Mouse (Mus musculus) forebrain, embryonic 16.5 days (tissue): ENCODE data around the gene 1700014D04Rik. TPM values are rescaled to one million over a fixed set of nuclear protein-coding genes. Genes with fewer than 3 reads are reported as not detected.
A peak's percentile ranks its signal among the peaks of the same experiment; 100 is the strongest.
"Not testable (repeated sequence)": the region's sequence is repeated elsewhere in the genome, so short reads cannot be mapped to it uniquely, and the experiment has no call there.

Experiments used
- ATAC-seq: fragments of 200-750 bp; cut with Nextera tagmentation; 2 replicates; pipeline ENCODE4 v1.8.0; 2017; ENCODE audit warnings: mild to moderate bottlenecking, moderate library complexity
- H3K27ac ChIP-seq: fragments of 300-500 bp; sonication (generic); 2 replicates; pipeline ENCODE4 v1.5.1; 2014; ENCODE audit warnings: low read length, control low read depth
- H3K27me3 ChIP-seq: fragments of 300-500 bp; sonication (generic); replicated peaks from 2 replicates; pipeline ENCODE4 v1.6.1; 2014; ENCODE audit warnings: low read length; ENCODE audit not compliant: control insufficient read depth, insufficient read depth
- H3K36me3 ChIP-seq: fragments of 300-500 bp; sonication (generic); 2 replicates; pipeline ENCODE4 v1.6.1; 2014; ENCODE audit not compliant: control insufficient read depth, insufficient read depth
- H3K4me1 ChIP-seq: fragments of 300-500 bp; sonication (generic); replicated peaks from 2 replicates; pipeline ENCODE4 v1.6.1; 2014; ENCODE audit warnings: low read length; ENCODE audit not compliant: control insufficient read depth, insufficient read depth
- H3K4me2 ChIP-seq: fragments of 300-500 bp; sonication (generic); 2 replicates; pipeline ENCODE4 v1.6.1; 2014; ENCODE audit warnings: mild to moderate bottlenecking, low read length, control low read depth
- H3K4me3 ChIP-seq: fragments of 300-500 bp; sonication (generic); replicated peaks from 2 replicates; pipeline ENCODE4 v1.5.1; 2014; ENCODE audit warnings: mild to moderate bottlenecking, low read length, control low read depth
- H3K9ac ChIP-seq: fragments of 300-500 bp; sonication (generic); replicated peaks from 2 replicates; pipeline ENCODE4 v1.6.1; 2014; ENCODE audit warnings: low read depth, low read length, control low read depth
- H3K9me3 ChIP-seq: fragments of 300-500 bp; sonication (generic); 2 replicates; pipeline ENCODE4 v1.6.1; 2016; ENCODE audit warnings: low read length; ENCODE audit not compliant: control insufficient read depth
- WGBS: fragments of 180-500 bp; shearing (Covaris S2); extraction: QIAGEN DNeasy Blood & Tissue Kit; methylation state at CpG from one replicate; pipeline ENCODE4 v1.1.7; 2014; 5-methylcytosine and 5-hydroxymethylcytosine counted together
- polyA plus RNA-seq: library from polyadenylated mRNA; unstranded; fragments of >200 nt; fragmentation: Nextera tagmentation; extraction: Ambion mirVana; gene quantifications from 2 replicates; pipeline ENCODE4 v1.2.1, GENCODE M21; 2015

1700014D04Rik gene
- polyA plus RNA-seq, 1 experiment from 2014 or later = 0.54 TPM

- no peak overlapping the region for H3K4me2 ChIP-seq
- no peaks in the 10 kb centered on the region for H3K27me3 ChIP-seq
- H3K4me1 ChIP-seq = no peaks in the 10 kb centered on the region
- no peak overlapping the region for H3K4me3 ChIP-seq
- no peak for ATAC-seq
- H3K36me3 ChIP-seq = no peaks in the 10 kb centered on the region
- H3K27ac ChIP-seq = no peak overlapping the region
- no peak overlapping the region for H3K9ac ChIP-seq
- 80% methylated on average over 10 of the region's 10 CpGs for WGBS
- H3K9me3 ChIP-seq = no peaks in the 10 kb centered on the region
Measured at GRCm38 (mm10) chr13:59741697-59742096, 4.9 kb downstream of the 1700014D04Rik start.

- Histone ChIP-seq H3K9ac (no peak overlapping the region), H3K4me3 (no peak overlapping the region), H3K4me1 (no peaks in the 10 kb centered on the region), H3K36me3 (no peaks in the 10 kb centered on the region), H3K27ac (no peak overlapping the region), H3K27me3 (no peaks in the 10 kb centered on the region), H3K4me2 (no peak overlapping the region), H3K9me3 (no peaks in the 10 kb centered on the region)
- WGBS = 87% methylated on average over 11 of the region's 11 CpGs
- ATAC-seq = no peak
Measured at GRCm38 (mm10) chr13:59741096-59741495, 5.5 kb downstream of the 1700014D04Rik start.

GRCm38 (mm10) chr13:59739397-59739796 lies 7.2 kb downstream of the 1700014D04Rik start:
- Histone ChIP-seq H3K36me3 (no peaks in the 10 kb centered on the region), H3K4me2 (no peak overlapping the region), H3K4me1 (no peaks in the 10 kb centered on the region), H3K27me3 (no peaks in the 10 kb centered on the region), H3K9ac (no peak overlapping the region), H3K4me3 (no peak overlapping the region), H3K9me3 (no peaks in the 10 kb centered on the region), H3K27ac (no peak overlapping the region)
- WGBS = 90% methylated on average over 4 of the region's 4 CpGs
- no peak for ATAC-seq

- H3K36me3 ChIP-seq = no peaks in the 10 kb centered on the region
- no peaks in the 10 kb centered on the region for H3K9me3 ChIP-seq
- no peak overlapping the region for H3K27ac ChIP-seq
- no peak overlapping the region for H3K4me3 ChIP-seq
- H3K4me2 ChIP-seq = no peak overlapping the region
- H3K27me3 ChIP-seq = no peaks in the 10 kb centered on the region
- WGBS = 83% methylated on average over 2 of the region's 2 CpGs
- ATAC-seq = no peak
- no peaks in the 10 kb centered on the region for H3K4me1 ChIP-seq
- H3K9ac ChIP-seq = no peak overlapping the region
Measured at GRCm38 (mm10) chr13:59738455-59738854, 8.1 kb downstream of the 1700014D04Rik start.

GRCm38 (mm10) chr13:59735190-59735589 lies 11.4 kb downstream of the 1700014D04Rik start:
- Histone ChIP-seq H3K27me3 (no peaks in the 10 kb centered on the region), H3K27ac (no peak overlapping the region), H3K36me3 (no peaks in the 10 kb centered on the region), H3K4me1 (no peaks in the 10 kb centered on the region), H3K4me3 (no peak overlapping the region), H3K9ac (no peak overlapping the region), H3K9me3 (no peaks in the 10 kb centered on the region), H3K4me2 (no peak overlapping the region)
- 31% methylated on average over 3 of the region's 3 CpGs for WGBS
- no peak for ATAC-seq

GRCm38 (mm10) chr13:59734347-59734746 lies 12.2 kb downstream of the 1700014D04Rik start:
- not testable (repeated sequence) for H3K9me3 ChIP-seq, ATAC-seq, H3K4me2 ChIP-seq, H3K9ac ChIP-seq, H3K27me3 ChIP-seq, H3K4me3 ChIP-seq, H3K27ac ChIP-seq, H3K4me1 ChIP-seq, H3K36me3 ChIP-seq
- 36% methylated on average over 6 of the region's 6 CpGs for WGBS

- Histone ChIP-seq H3K4me3 (no peak overlapping the region), H3K27ac (no peak overlapping the region), H3K27me3 (no peaks in the 10 kb centered on the region), H3K4me1 (no peaks in the 10 kb centered on the region), H3K9ac (no peak overlapping the region), H3K9me3 (no peaks in the 10 kb centered on the region), H3K36me3 (no peaks in the 10 kb centered on the region), H3K4me2 (no peak overlapping the region)
- ATAC-seq = no peak
- 96% methylated on average over 2 of the region's 4 CpGs for WGBS
Measured at GRCm38 (mm10) chr13:59733936-59734335, 12.6 kb downstream of the 1700014D04Rik start.

GRCm38 (mm10) chr13:59731652-59732051 lies 14.9 kb downstream of the 1700014D04Rik start, which contains the start of gene Spata31d1d:
Gene Spata31d1d (minus strand): TSS chr13:59731752.
- no peak for ATAC-seq
- H3K27ac ChIP-seq = no peak within 1 kb of the TSS
- no peak within 1 kb of the TSS for H3K4me3 ChIP-seq
- WGBS = 48% methylated on average over 7 of the region's 7 CpGs
- H3K9me3 ChIP-seq = no peaks in the 10 kb centered on the region
- no peak within 1 kb of the TSS for H3K4me2 ChIP-seq
- H3K4me1 ChIP-seq = 0 out of 2 replicates have a peak, but pooled peaks cover 3% of the 10 kb centered on the region
- H3K27me3 ChIP-seq = no peaks in the 10 kb centered on the region
- no peaks in the 10 kb centered on the region for H3K36me3 ChIP-seq
- H3K9ac ChIP-seq = no peak within 1 kb of the TSS

GRCm38 (mm10) chr13:59728378-59729093 lies 18.0 kb downstream of the 1700014D04Rik start:
- H3K4me2 ChIP-seq = no peak overlapping the region
- no peak overlapping the region for H3K9ac ChIP-seq
- WGBS = 31% methylated on average over 7 of the region's 7 CpGs
- H3K4me3 ChIP-seq = no peak overlapping the region
- no peaks in the 10 kb centered on the region for H3K9me3 ChIP-seq
- peak; percentile 90 for ATAC-seq
- 0 out of 2 replicates have a peak, but pooled peaks cover 3% of the 10 kb centered on the region for H3K4me1 ChIP-seq
- no peaks in the 10 kb centered on the region for H3K36me3 ChIP-seq
- H3K27ac ChIP-seq = no peak overlapping the region
- H3K27me3 ChIP-seq = no peaks in the 10 kb centered on the region
